Mouse (Mus musculus) cerebellum, adult 2 months (tissue): ENCODE measurements around the gene Slc23a4. TPM values are rescaled to one million over a fixed set of nuclear protein-coding genes. Genes with fewer than 3 reads are reported as not detected.

ENCODE experiments used
- DNase-seq, 2 experiments: peaks; one replicate each; pipeline ENCODE4 v3.0.0; 2021
- H3K27ac ChIP-seq: fragments of 200-500 bp; 2 replicates; pipeline ENCODE4 v1.5.1; 2012; ENCODE audit warnings: low read length, control low read depth, inconsistent platforms; ENCODE audit not compliant: insufficient read depth
- H3K27me3 ChIP-seq: fragments of 200-500 bp; 2 replicates; pipeline ENCODE4 v1.6.1; 2012; ENCODE audit warnings: inconsistent platforms, mild to moderate bottlenecking, low read length, moderate library complexity; ENCODE audit not compliant: control insufficient read depth, insufficient read depth
- H3K4me1 ChIP-seq: fragments of 200-500 bp; 2 replicates; pipeline ENCODE4 v1.6.1; 2011; ENCODE audit warnings: low read length; ENCODE audit not compliant: control insufficient read depth, insufficient read depth
- H3K4me3 ChIP-seq: fragments of 200-500 bp; replicated peaks from 2 replicates; pipeline ENCODE3; 2011; ENCODE audit warnings: mild to moderate bottlenecking, low read depth, low read length, control low read depth; ENCODE audit not compliant: insufficient read depth
- CTCF ChIP-seq: fragments of 200-500 bp; IDR thresholded peaks from 2 replicates; pipeline ENCODE4 v1.5.1; 2011; ENCODE audit warnings: low read depth, mild to moderate bottlenecking, control low read depth, low read length, moderate library complexity, borderline replicate concordance; ENCODE audit not compliant: insufficient read depth
- POLR2A ChIP-seq: fragments of 200-500 bp; IDR thresholded peaks from 2 replicates; pipeline ENCODE4 v1.6.1; 2011; ENCODE audit warnings: low read length, control low read depth, borderline replicate concordance; ENCODE audit not compliant: insufficient read depth
- WGBS: fragments of 180-500 bp; shearing (Covaris S2); methylation state at CpG from one replicate; pipeline ENCODE4 v1.1.7; 2018; 5-methylcytosine and 5-hydroxymethylcytosine counted together
- polyA plus RNA-seq: library from polyadenylated mRNA; depleted of rRNA; stranded (reverse); fragments of >200 nt; gene quantifications from 2 replicates; pipeline ENCODE4 v1.2.3, GENCODE M21; 2012

Gene Slc23a4
- polyA plus RNA-seq, 1 experiment = 0.70 TPM

GRCm38 (mm10) chr6:35011953-35012352 lies 23.7 kb upstream of the Slc23a4 start:
- no peaks in the 10 kb centered on the region for H3K4me1 ChIP-seq
- WGBS = 64% methylated on average over 1 of the region's 1 CpGs
- DNase-seq = no peak
- H3K27ac ChIP-seq = no peak overlapping the region
- H3K4me3 ChIP-seq = no peak overlapping the region
- no peaks in the 10 kb centered on the region for H3K27me3 ChIP-seq
- TF ChIP-seq POLR2A = no peak
- no peak for TF ChIP-seq CTCF

- Histone ChIP-seq H3K27me3 (no peaks in the 10 kb centered on the region), H3K4me3 (no peak overlapping the region), H3K4me1 (no peaks in the 10 kb centered on the region), H3K27ac (no peak overlapping the region)
- 96% methylated on average over 5 of the region's 5 CpGs for WGBS
- no peak for DNase-seq
- TF ChIP-seq CTCF (no peak), POLR2A (no peak)
These were observed 22.5 kb upstream of the Slc23a4 start for GRCm38 (mm10) chr6:35010705-35011104.

- DNase-seq = peak; percentile 64
- no peaks in the 10 kb centered on the region; the same call in 1 of the 2 replicates for H3K4me1 ChIP-seq
- TF ChIP-seq POLR2A (no peak), CTCF (no peak)
- H3K27ac ChIP-seq = no peak overlapping the region
- peak overlapping the region; percentile 51 for H3K4me3 ChIP-seq
- 5% methylated on average over 18 of the region's 18 CpGs for WGBS
- H3K27me3 ChIP-seq = no peaks in the 10 kb centered on the region
These were observed 14.1 kb upstream of the Slc23a4 start for GRCm38 (mm10) chr6:35002261-35002669.

GRCm38 (mm10) chr6:34999101-34999500 lies 10.9 kb upstream of the Slc23a4 start:
- WGBS = 25% methylated on average over 4 of the region's 4 CpGs
- H3K27ac ChIP-seq = no peak overlapping the region
- H3K4me1 ChIP-seq = no peaks in the 10 kb centered on the region; the same call in 1 of the 2 replicates
- no peak overlapping the region for H3K4me3 ChIP-seq
- H3K27me3 ChIP-seq = no peaks in the 10 kb centered on the region
- TF ChIP-seq CTCF = peak; percentile 57; the same call in 1 of the 2 replicates
- no peak for TF ChIP-seq POLR2A
- DNase-seq = peak; percentile 13 to 22

GRCm38 (mm10) chr6:34996496-34996895 lies 8.3 kb upstream of the Slc23a4 start:
- Histone ChIP-seq H3K27ac (no peak overlapping the region), H3K4me3 (no peak overlapping the region), H3K4me1 (no peaks in the 10 kb centered on the region), H3K27me3 (no peaks in the 10 kb centered on the region)
- TF ChIP-seq CTCF (no peak), POLR2A (no peak)
- no peak for DNase-seq
- WGBS = 70% methylated on average over 4 of the region's 4 CpGs

GRCm38 (mm10) chr6:34995265-34995681 lies 7.1 kb upstream of the Slc23a4 start:
- no peaks in the 10 kb centered on the region for H3K4me1 ChIP-seq
- TF ChIP-seq CTCF (peak; percentile 83), POLR2A (no peak)
- WGBS = 3% methylated on average over 13 of the region's 13 CpGs
- no peak overlapping the region for H3K27ac ChIP-seq
- H3K4me3 ChIP-seq = no peak overlapping the region
- H3K27me3 ChIP-seq = no peaks in the 10 kb centered on the region
- peak; percentile 52 to 68 for DNase-seq

GRCm38 (mm10) chr6:34994692-34995091 lies 6.5 kb upstream of the Slc23a4 start:
- Histone ChIP-seq H3K27ac (no peak overlapping the region), H3K4me3 (no peak overlapping the region), H3K4me1 (no peaks in the 10 kb centered on the region), H3K27me3 (no peaks in the 10 kb centered on the region)
- DNase-seq = no peak
- WGBS = 31% methylated on average over 5 of the region's 5 CpGs
- TF ChIP-seq POLR2A = no peak
- TF ChIP-seq CTCF = no peak

- no peak overlapping the region for H3K4me3 ChIP-seq
- no peak for DNase-seq
- no peak for TF ChIP-seq POLR2A
- H3K4me1 ChIP-seq = 0 out of 2 replicates have a peak, but pooled peaks cover 3% of the 10 kb centered on the region
- no peak overlapping the region for H3K27ac ChIP-seq
- no peaks in the 10 kb centered on the region for H3K27me3 ChIP-seq
- 86% methylated on average over 6 of the region's 6 CpGs for WGBS
These were observed 1.1 kb upstream of the Slc23a4 start for GRCm38 (mm10) chr6:34989263-34989662.
